Mouse (Mus musculus) ES-Bruce4 (cell line): ENCODE data around the gene Adgrg1.

Experiments used
- CTCF ChIP-seq: IDR thresholded peaks from one replicate; pipeline ENCODE4 v1.8.1; 2011; ENCODE audit warnings: low read depth, low read length
- EP300 ChIP-seq: IDR thresholded peaks from 2 replicates; pipeline ENCODE4 v1.6.1; 2011; ENCODE audit warnings: low read depth, low read length; ENCODE audit not compliant: insufficient read depth
- POLR2A ChIP-seq: IDR thresholded peaks from one replicate; pipeline ENCODE4 v1.8.1; 2011; ENCODE audit warnings: low read length; ENCODE audit not compliant: insufficient read depth

GRCm38 (mm10) chr8:94986676-94987075 is 12.1 kb downstream of the Adgrg1 start:
- TF ChIP-seq POLR2A: no peak
- TF ChIP-seq CTCF: no peak
- TF ChIP-seq EP300: no peak
